Mouse (Mus musculus) G1E (cell line): ENCODE data around the gene Chrm3. TPM values are rescaled to one million over a fixed set of nuclear protein-coding genes. Genes with fewer than 3 reads are reported as not detected.
A peak's percentile ranks its signal among the peaks of the same experiment; 100 is the strongest.
"Not testable (repeated sequence)": the region's sequence is repeated elsewhere in the genome, so short reads cannot be mapped to it uniquely, and the experiment has no call there.

ENCODE experiments used
- ATAC-seq: 2 replicates; pipeline ENCODE4 v1.8.0; 2016; ENCODE audit warnings: mild to moderate bottlenecking; ENCODE audit not compliant: insufficient number of reproducible peaks, poor library complexity, low FRiP score, severe bottlenecking; ENCODE audit errors: extremely low read depth
- DNase-seq: peaks from one replicate; pipeline ENCODE4 v3.0.0; 2012; ENCODE audit warnings: low spot score
- H3K27me3 ChIP-seq: 2 replicates; pipeline ENCODE4 v1.6.1; 2012; ENCODE audit warnings: mild to moderate bottlenecking, low read length, inconsistent platforms; ENCODE audit not compliant: insufficient read depth
- H3K36me3 ChIP-seq: replicated peaks from 2 replicates; pipeline ENCODE3; 2012; ENCODE audit warnings: mild to moderate bottlenecking, inconsistent platforms
- H3K4me1 ChIP-seq: 2 replicates; pipeline ENCODE4 v1.6.1; 2012; ENCODE audit warnings: low read depth, low read length, inconsistent platforms, mixed read lengths; ENCODE audit not compliant: insufficient read depth
- H3K4me3 ChIP-seq: 2 replicates; pipeline ENCODE4 v1.5.1; 2012; ENCODE audit warnings: low read depth, mild to moderate bottlenecking, inconsistent platforms, low read length, moderate library complexity, mixed read lengths
- H3K9me3 ChIP-seq: replicated peaks from 2 replicates; pipeline ENCODE4 v1.6.1; 2012; ENCODE audit warnings: inconsistent platforms
- CTCF ChIP-seq: IDR thresholded peaks from 2 replicates; pipeline ENCODE4 v1.5.1; 2012; ENCODE audit warnings: low read depth, low read length, inconsistent platforms, mixed read lengths
- GATA1 ChIP-seq: IDR thresholded peaks from 2 replicates; pipeline ENCODE4 v1.6.1; 2012; ENCODE audit warnings: borderline replicate concordance, low read length, inconsistent platforms, mixed read lengths
- polyA plus RNA-seq: library from polyadenylated mRNA; stranded (reverse); fragments of >175 nt; gene quantifications from 2 replicates; pipeline ENCODE4 v1.2.3, GENCODE M21; 2012
- total RNA-seq, 2 experiments: library from RNA; stranded (forward) in 1 of 2; stranded (reverse) in 1 of 2; fragments of 200-1000 nt in 1 of 2; fragments of >200 nt in 1 of 2; fragmentation: Nextera tagmentation in 1 of 2; gene quantifications; 2 replicates each; pipeline ENCODE4 v1.2.3; 2014 to 2017

The Chrm3 gene
- total and polyA plus RNA-seq, 3 experiments = 0.16 TPM; not detected in 2

GRCm38 (mm10) chr13:9846543-9847434 lies 513.9 kb downstream of the Chrm3 start:
- no peak overlapping the region for H3K4me3 ChIP-seq
- ATAC-seq (peak; percentile 45), DNase-seq (peak; percentile 21)
- H3K36me3 ChIP-seq = no peaks in the 10 kb centered on the region
- TF ChIP-seq CTCF = peak; percentile 100
- no peak for TF ChIP-seq GATA1
- no peaks in the 10 kb centered on the region for H3K4me1 ChIP-seq
- peaks cover 3% of the 10 kb centered on the region; the same call in 1 of the 2 replicates for H3K27me3 ChIP-seq
- H3K9me3 ChIP-seq = no peaks in the 10 kb centered on the region

- not testable (repeated sequence) for DNase-seq, ATAC-seq, H3K36me3 ChIP-seq, H3K27me3 ChIP-seq, H3K9me3 ChIP-seq, H3K4me1 ChIP-seq, H3K4me3 ChIP-seq
These were observed 526.4 kb downstream of the Chrm3 start for GRCm38 (mm10) chr13:9834146-9834679.

GRCm38 (mm10) chr13:9826227-9826626 lies 534.4 kb downstream of the Chrm3 start:
- H3K27me3 ChIP-seq = no peaks in the 10 kb centered on the region
- H3K36me3 ChIP-seq = no peaks in the 10 kb centered on the region
- no peak for ATAC-seq
- H3K9me3 ChIP-seq = no peaks in the 10 kb centered on the region
- H3K4me1 ChIP-seq = no peaks in the 10 kb centered on the region
- TF ChIP-seq CTCF (peak; percentile 70), GATA1 (no peak)
- no peak for DNase-seq
- H3K4me3 ChIP-seq = no peak overlapping the region
